Mouse (Mus musculus): ENCODE data around the gene Tapt1. TPM values are rescaled to one million over a fixed set of nuclear protein-coding genes. Genes with fewer than 3 reads are reported as not detected.

Gene Tapt1
- polyA plus RNA-seq, 1 experiment from 2014 or later = 35.7 TPM

DNA sequence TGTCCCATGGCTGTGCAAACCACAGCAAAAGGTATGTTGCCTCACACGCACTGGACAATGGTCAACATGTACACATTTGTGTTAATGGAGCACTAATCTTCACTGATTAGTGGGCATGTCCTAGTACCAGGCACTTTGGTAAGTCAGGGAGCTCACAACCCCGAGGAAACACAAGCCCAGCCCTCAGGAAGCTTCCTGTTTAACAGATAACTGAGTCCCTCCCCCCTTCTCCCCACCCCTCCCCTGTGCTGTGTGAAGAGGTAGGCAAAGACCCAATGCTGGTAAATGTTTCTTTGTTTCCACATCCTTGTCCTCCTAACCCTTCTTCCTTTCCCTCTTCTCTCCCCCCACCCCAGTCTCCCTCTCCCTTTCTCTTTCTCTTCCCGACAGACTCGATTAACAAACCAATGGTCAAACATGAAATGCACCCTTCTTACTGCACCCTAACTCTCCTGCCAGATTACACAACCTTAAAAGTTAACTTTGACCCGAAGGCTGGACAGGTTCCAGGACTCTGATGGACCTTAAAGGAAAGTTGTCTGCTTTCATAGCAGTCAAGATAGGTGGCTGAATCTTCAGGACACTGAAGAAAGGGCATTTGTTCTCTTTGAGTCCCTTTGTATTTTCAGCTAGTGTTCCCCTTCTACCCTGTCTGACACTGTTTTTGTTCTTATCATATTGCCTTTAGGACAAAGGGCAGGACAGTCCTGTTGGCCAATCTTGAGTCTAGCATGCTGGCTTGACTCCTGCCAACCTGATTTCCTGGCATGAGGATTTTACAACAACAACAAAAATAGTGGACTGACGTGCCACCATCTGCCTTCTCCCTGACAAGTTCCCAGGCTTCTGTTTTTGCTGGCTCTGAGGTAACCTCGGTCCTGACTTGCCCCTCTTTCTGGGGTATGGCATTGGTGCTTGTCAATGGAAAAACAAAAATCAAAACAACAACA, 13.0 kb upstream of the Tapt1 start:
- Histone ChIP-seq H3K27me3 (ENCODE audit: control insufficient read depth, insufficient read depth, low read length) (no peaks in the 10 kb centered on the region), H3K9ac (no peak overlapping the region), H3K4me2 (replicated peaks) (no peak overlapping the region), H3K4me1 (replicated peaks; ENCODE audit: control insufficient read depth, insufficient read depth, low read length) (no peaks in the 10 kb centered on the region), H3K4me3 (replicated peaks; ENCODE audit: low read length) (no peak overlapping the region), H3K27ac (no peak overlapping the region), H3K36me3 (replicated peaks; ENCODE audit: control insufficient read depth, insufficient read depth) (no peaks in the 10 kb centered on the region), H3K9me3 (ENCODE audit: control insufficient read depth, low read length) (no peaks in the 10 kb centered on the region)
- DNase-seq (ENCODE audit: low spot score) (no peak), ATAC-seq (ENCODE audit: low FRiP score) (no peak)
- 71% methylated on average over 7 of the region's 7 CpGs for WGBS

DNA sequence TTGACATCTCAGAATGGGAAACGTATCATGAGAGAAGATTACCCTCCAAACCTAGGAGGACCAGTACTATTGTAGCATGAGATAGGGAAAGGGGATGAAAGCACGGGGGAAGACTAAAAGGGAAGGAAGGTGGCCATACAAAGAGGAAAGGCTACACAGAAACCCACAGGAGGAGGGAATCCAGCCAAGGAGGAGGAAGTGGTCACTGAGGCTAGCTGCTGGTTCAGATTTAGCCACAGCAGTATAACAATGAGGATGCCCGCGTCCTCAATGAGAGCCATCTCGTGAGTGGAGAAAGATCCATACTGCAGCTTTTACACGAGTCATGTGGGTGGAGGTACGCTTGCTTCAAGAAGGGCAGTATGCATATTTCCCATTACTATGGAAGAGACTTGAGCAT, 11.8 kb upstream of the Tapt1 start:
- Histone ChIP-seq H3K27me3 (ENCODE audit: control insufficient read depth, insufficient read depth, low read length) (no peaks in the 10 kb centered on the region), H3K9me3 (ENCODE audit: control insufficient read depth, low read length) (no peaks in the 10 kb centered on the region), H3K4me3 (replicated peaks; ENCODE audit: low read length) (no peak overlapping the region), H3K4me2 (replicated peaks) (no peak overlapping the region), H3K9ac (no peak overlapping the region), H3K36me3 (replicated peaks; ENCODE audit: control insufficient read depth, insufficient read depth) (no peaks in the 10 kb centered on the region), H3K4me1 (replicated peaks; ENCODE audit: control insufficient read depth, insufficient read depth, low read length) (no peaks in the 10 kb centered on the region), H3K27ac (no peak overlapping the region)
- WGBS = 92% methylated on average over 7 of the region's 7 CpGs
- DNase-seq (ENCODE audit: low spot score) (no peak), ATAC-seq (ENCODE audit: low FRiP score) (no peak)

DNA sequence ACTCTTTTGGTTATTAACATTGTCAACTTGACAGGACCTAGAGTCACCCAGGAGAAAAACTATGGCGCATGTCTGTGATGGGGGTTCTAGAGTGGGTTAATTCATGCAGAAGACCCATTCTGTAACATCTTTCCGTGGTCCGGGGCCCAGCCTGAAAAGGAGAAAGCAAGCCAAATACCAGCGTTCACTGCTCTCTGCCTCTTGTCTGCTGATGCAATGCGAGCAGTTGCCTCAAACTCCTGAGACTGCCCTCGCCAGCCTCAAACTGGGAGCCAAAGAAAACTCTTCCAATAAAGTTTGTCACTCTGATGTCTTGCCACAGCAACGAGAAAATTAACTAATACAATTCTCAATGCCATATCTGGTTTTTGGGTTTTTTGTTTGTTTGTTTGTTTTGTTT, 8.2 kb upstream of the Tapt1 start:
- H3K4me1 ChIP-seq (replicated peaks; ENCODE audit: control insufficient read depth, insufficient read depth, low read length) = no peaks in the 10 kb centered on the region
- WGBS = 82% methylated on average over 7 of the region's 7 CpGs
- no peak overlapping the region for H3K4me3 ChIP-seq (replicated peaks; ENCODE audit: low read length)
- no peaks in the 10 kb centered on the region for H3K27me3 ChIP-seq (ENCODE audit: control insufficient read depth, insufficient read depth, low read length)
- no peak overlapping the region for H3K4me2 ChIP-seq (replicated peaks)
- no peak for ATAC-seq (ENCODE audit: low FRiP score)
- H3K36me3 ChIP-seq (replicated peaks; ENCODE audit: control insufficient read depth, insufficient read depth) = no peaks in the 10 kb centered on the region
- no peak for DNase-seq (ENCODE audit: low spot score)
- no peak overlapping the region for H3K27ac ChIP-seq
- H3K9me3 ChIP-seq (ENCODE audit: control insufficient read depth, low read length) = no peaks in the 10 kb centered on the region
- no peak overlapping the region for H3K9ac ChIP-seq

DNA sequence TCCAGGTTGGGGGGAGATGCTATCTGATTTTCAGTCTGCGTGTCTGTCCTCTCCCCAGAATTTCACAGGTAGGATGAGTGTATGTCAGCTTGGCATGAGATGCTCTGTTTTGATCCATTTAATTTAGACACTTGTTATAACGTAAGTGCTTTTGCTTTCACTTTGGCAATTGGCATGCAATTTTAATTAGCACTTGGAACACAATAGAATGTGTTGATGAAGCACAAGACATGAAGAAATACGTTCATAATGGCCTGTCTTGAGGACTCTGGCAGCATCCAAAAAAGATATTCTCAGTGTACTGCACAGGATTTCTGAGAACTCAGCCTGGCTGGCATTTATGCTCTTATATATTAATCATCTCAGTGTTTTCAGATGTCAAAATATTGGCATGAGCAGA, 7.5 kb upstream of the Tapt1 start:
- DNase-seq (ENCODE audit: low spot score) = no peak
- H3K36me3 ChIP-seq (replicated peaks; ENCODE audit: control insufficient read depth, insufficient read depth) = no peaks in the 10 kb centered on the region
- no peak overlapping the region for H3K4me3 ChIP-seq (replicated peaks; ENCODE audit: low read length)
- WGBS = 82% methylated on average over 3 of the region's 3 CpGs
- no peaks in the 10 kb centered on the region for H3K9me3 ChIP-seq (ENCODE audit: control insufficient read depth, low read length)
- H3K4me1 ChIP-seq (replicated peaks; ENCODE audit: control insufficient read depth, insufficient read depth, low read length) = no peaks in the 10 kb centered on the region
- H3K27ac ChIP-seq = no peak overlapping the region
- no peak overlapping the region for H3K9ac ChIP-seq
- no peaks in the 10 kb centered on the region for H3K27me3 ChIP-seq (ENCODE audit: control insufficient read depth, insufficient read depth, low read length)
- H3K4me2 ChIP-seq (replicated peaks) = no peak overlapping the region
- no peak for ATAC-seq (ENCODE audit: low FRiP score)

DNA sequence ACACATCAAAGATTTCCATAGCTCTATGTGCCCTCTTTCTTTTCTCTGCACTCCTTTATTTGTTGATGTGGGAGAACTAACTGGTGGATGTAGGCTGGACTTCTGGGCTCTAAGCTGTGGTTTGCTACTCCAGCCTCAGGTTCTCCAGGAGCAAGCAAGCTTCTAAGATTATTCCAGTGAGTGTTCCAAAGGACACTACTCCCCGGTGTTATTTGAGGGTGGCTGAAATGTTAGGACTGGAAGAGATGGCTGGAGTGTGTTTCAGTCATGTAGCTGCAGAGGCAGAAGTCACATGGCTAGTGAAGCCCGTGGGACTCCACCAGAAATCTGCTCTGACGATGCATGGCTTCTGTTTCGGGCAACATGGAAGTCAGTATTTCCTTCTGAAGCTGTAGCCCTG, 2.3 kb upstream of the Tapt1 start:
- WGBS = 71% methylated on average over 4 of the region's 4 CpGs

DNA sequence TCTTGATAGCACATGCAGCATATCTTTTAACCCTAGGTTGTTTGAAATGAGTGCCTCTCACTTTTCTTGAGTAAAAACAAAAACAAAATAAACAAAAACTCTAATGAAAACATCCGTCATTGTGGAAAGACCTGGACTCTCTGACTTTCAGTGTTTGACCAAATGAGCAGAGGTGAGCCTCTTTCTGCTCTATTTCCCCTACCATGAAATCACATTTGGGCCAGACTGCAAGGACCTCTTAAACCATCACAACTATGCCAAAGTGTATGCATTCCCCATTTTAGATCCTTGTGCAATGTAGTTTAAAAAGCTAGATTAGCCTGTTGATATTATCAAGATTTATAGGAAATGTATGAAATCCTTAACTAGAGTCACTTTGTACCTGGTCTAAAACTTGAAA, 1.9 kb upstream of the Tapt1 start:
- H3K27ac ChIP-seq = no peak overlapping the region
- H3K4me1 ChIP-seq (replicated peaks; ENCODE audit: control insufficient read depth, insufficient read depth, low read length) = peaks cover 24% of the 10 kb centered on the region
- 81% methylated on average over 1 of the region's 1 CpGs for WGBS
- no peaks in the 10 kb centered on the region for H3K9me3 ChIP-seq (ENCODE audit: control insufficient read depth, low read length)
- DNase-seq (ENCODE audit: low spot score) = no peak
- H3K36me3 ChIP-seq (replicated peaks; ENCODE audit: control insufficient read depth, insufficient read depth) = no peaks in the 10 kb centered on the region
- no peak overlapping the region for H3K9ac ChIP-seq
- no peaks in the 10 kb centered on the region for H3K27me3 ChIP-seq (ENCODE audit: control insufficient read depth, insufficient read depth, low read length)
- no peak overlapping the region for H3K4me3 ChIP-seq (replicated peaks; ENCODE audit: low read length)
- H3K4me2 ChIP-seq (replicated peaks) = no peak overlapping the region
- no peak for ATAC-seq (ENCODE audit: low FRiP score)

More for the DNA sequence above, 2.3 kb upstream of the Tapt1 start:
- DNase-seq (ENCODE audit: low spot score) (no peak), ATAC-seq (ENCODE audit: low FRiP score) (no peak)
- no peaks in the 10 kb centered on the region for H3K36me3 ChIP-seq (replicated peaks; ENCODE audit: control insufficient read depth, insufficient read depth)
- no peak overlapping the region for H3K27ac ChIP-seq
- no peaks in the 10 kb centered on the region for H3K27me3 ChIP-seq (ENCODE audit: control insufficient read depth, insufficient read depth, low read length)
- H3K4me2 ChIP-seq (replicated peaks) = no peak overlapping the region
- H3K9ac ChIP-seq = no peak overlapping the region
- H3K4me3 ChIP-seq (replicated peaks; ENCODE audit: low read length) = no peak overlapping the region
- H3K9me3 ChIP-seq (ENCODE audit: control insufficient read depth, low read length) = no peaks in the 10 kb centered on the region
- peaks cover 24% of the 10 kb centered on the region for H3K4me1 ChIP-seq (replicated peaks; ENCODE audit: control insufficient read depth, insufficient read depth, low read length)

DNA sequence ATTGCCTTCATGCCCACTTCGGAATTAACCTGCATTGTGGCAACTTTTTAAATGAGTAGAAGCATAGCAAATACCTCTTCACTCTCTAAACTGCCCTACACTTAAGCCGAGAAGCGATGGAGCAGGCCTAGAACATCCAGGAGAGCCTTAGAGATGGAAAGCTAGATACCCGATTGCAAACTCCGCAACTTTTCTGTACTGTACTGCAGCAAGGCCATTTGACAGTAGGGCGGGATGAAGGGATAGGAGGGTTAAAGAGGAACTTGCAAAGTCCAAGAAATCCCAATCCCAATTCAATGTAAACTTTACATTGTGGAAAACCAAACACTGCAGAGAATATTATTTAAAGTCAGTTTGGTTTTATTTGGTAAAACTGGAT, 1.0 kb upstream of the Tapt1 start:
- no peaks in the 10 kb centered on the region for H3K36me3 ChIP-seq (replicated peaks; ENCODE audit: control insufficient read depth, insufficient read depth)
- DNase-seq (ENCODE audit: low spot score) (no peak), ATAC-seq (ENCODE audit: low FRiP score) (no peak)
- peak overlapping the region; percentile 94 for H3K4me2 ChIP-seq (replicated peaks)
- peak overlapping the region; percentile 95 for H3K27ac ChIP-seq
- H3K9ac ChIP-seq = peak overlapping the region; percentile 93
- peak overlapping the region; percentile 97 for H3K4me3 ChIP-seq (replicated peaks; ENCODE audit: low read length)
- WGBS = 5% methylated on average over 6 of the region's 6 CpGs
- no peaks in the 10 kb centered on the region for H3K27me3 ChIP-seq (ENCODE audit: control insufficient read depth, insufficient read depth, low read length)
- H3K9me3 ChIP-seq (ENCODE audit: control insufficient read depth, low read length) = no peaks in the 10 kb centered on the region
- H3K4me1 ChIP-seq (replicated peaks; ENCODE audit: control insufficient read depth, insufficient read depth, low read length) = peaks cover 24% of the 10 kb centered on the region

DNA sequence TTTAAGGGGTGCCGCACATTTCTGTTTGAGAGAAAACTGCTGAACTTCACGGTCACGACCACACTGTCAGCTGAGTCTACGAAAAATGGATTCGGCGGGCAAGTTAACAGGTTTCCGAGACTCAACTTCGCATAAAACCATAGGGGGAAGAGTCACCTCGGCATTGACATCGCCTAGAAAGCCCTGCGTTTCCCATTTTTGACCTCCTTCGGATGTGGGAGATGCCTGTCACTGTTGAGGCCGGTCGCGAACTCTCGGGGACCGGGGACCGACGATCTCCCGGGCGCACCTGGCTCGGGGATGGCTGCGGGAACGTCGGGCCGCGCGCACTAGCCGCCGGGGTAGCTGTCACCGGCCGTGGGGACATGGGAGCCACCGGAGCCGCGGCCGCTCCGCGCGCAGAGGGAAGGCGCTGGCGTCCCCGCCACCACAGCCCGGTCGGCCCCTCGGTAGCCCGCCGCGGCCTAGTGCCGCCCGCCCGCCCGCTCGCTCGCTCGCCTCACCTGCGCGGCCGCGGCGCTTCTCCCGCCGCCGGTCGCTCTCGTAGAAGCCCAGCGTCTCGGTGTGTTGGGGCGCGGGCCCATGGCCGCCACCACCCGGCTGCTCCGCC, 410 bp downstream of the Tapt1 start:
- H3K4me2 ChIP-seq (replicated peaks) = peak overlapping the region; percentile 77
- DNase-seq (ENCODE audit: low spot score) = peak; percentile 29

DNA sequence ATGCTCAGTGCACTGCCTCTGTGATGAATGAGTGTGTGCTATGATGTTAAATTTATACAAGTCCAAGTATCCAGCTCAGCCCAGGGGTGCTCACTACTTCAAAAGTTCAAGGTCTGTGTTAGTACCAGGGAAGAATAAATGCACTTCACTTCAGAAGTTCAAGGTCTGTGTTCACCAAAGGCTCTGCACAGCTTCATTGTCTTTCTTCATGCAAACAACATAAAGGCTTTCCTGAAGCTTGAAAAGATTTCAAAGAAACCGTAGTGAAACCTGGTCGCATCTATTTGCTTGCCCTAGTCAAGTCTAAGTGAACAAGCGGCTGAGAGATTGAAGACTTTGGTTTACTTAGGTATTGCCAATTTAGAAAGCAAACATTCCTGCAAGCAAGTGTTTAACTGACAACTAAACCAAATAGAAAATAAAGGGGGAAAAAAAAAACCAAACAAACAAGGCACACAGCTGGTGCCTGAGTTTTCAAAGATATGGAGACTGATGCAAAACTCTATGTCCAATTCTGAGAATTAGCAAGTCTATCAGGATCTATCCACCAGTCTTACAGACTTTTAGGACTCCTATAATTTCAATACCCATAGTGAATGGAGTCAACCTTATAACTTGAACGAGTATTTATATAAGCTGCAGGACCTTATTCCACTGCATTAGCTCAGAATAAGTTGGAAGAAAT, 1.4 kb downstream of the Tapt1 start:
- DNase-seq (ENCODE audit: low spot score) (no peak), ATAC-seq (ENCODE audit: low FRiP score) (no peak)
- no peak overlapping the region for H3K27ac ChIP-seq
- peak overlapping the region; percentile 77 for H3K4me2 ChIP-seq (replicated peaks)
- no peaks in the 10 kb centered on the region for H3K27me3 ChIP-seq (ENCODE audit: control insufficient read depth, insufficient read depth, low read length)
- peak overlapping the region; percentile 93 for H3K9ac ChIP-seq
- no peaks in the 10 kb centered on the region for H3K36me3 ChIP-seq (replicated peaks; ENCODE audit: control insufficient read depth, insufficient read depth)
- H3K4me1 ChIP-seq (replicated peaks; ENCODE audit: control insufficient read depth, insufficient read depth, low read length) = peaks cover 27% of the 10 kb centered on the region
- H3K4me3 ChIP-seq (replicated peaks; ENCODE audit: low read length) = peak overlapping the region; percentile 97
- no peaks in the 10 kb centered on the region for H3K9me3 ChIP-seq (ENCODE audit: control insufficient read depth, low read length)
- 71% methylated on average over 4 of the region's 4 CpGs for WGBS

More for the DNA sequence above, 410 bp downstream of the Tapt1 start:
- Histone ChIP-seq H3K9ac (peak overlapping the region; percentile 93), H3K4me3 (replicated peaks; ENCODE audit: low read length) (peak overlapping the region; percentile 97), H3K36me3 (replicated peaks; ENCODE audit: control insufficient read depth, insufficient read depth) (no peaks in the 10 kb centered on the region), H3K4me1 (replicated peaks; ENCODE audit: control insufficient read depth, insufficient read depth, low read length) (peaks cover 27% of the 10 kb centered on the region), H3K27me3 (ENCODE audit: control insufficient read depth, insufficient read depth, low read length) (no peaks in the 10 kb centered on the region), H3K9me3 (ENCODE audit: control insufficient read depth, low read length) (no peaks in the 10 kb centered on the region), H3K27ac (peak overlapping the region; percentile 95)
- 3% methylated on average over 70 of the region's 72 CpGs for WGBS
- peak; percentile 79; the same call in 1 of the 2 replicates for ATAC-seq (ENCODE audit: low FRiP score)

Data from hindbrain, embryonic 14.5 days (tissue).